ENCODE assay signal across 8 mouse cellular contexts in genomic region chr7:100918176-100918575, GRCm38 (mm10). TPM values are rescaled to one million over a fixed set of nuclear protein-coding genes. Genes with fewer than 3 reads are reported as not detected.
A peak's percentile ranks its signal among the peaks of the same experiment; 100 is the strongest.
DNase-seq lines count a peak whose midpoint lies in the region; ATAC-seq and TF ChIP-seq lines count a peak whose summit lies in the region.

No protein-coding gene starts in this region.

- H3K27ac ChIP-seq in hindbrain, embryonic 13.5 days: no peak overlapping the region
- no peak overlapping the region for H3K27ac ChIP-seq in hindbrain, embryonic 11.5 days (ENCODE audit: low read depth, low read length)
- peak overlapping the region; percentile 71 for H3K27ac ChIP-seq in heart, postnatal 0 days (ENCODE audit: low read depth)
- no peak overlapping the region for H3K27ac ChIP-seq in midbrain, embryonic 16.5 days (ENCODE audit: low read length)

- no peak for ATAC-seq in hindbrain, embryonic 13.5 days (ENCODE audit: low FRiP score)
- ATAC-seq in hindbrain, embryonic 11.5 days (ENCODE audit: low FRiP score): no peak
- peak; percentile 22; the same call in 1 of the 2 replicates for ATAC-seq in heart, postnatal 0 days (ENCODE audit: insufficient read depth, low read depth)
- no peak for ATAC-seq in activated CD4-positive, CD25-positive, alpha-beta regulatory T cell, adult 4 months
- ATAC-seq in midbrain, embryonic 16.5 days: no peak

- no peak overlapping the region for H3K4me3 ChIP-seq in hindbrain, embryonic 13.5 days
- no peak overlapping the region for H3K4me3 ChIP-seq in hindbrain, embryonic 11.5 days (ENCODE audit: low read depth, low read length)
- H3K4me3 ChIP-seq in heart, postnatal 0 days (ENCODE audit: low read depth, low read length): no peak overlapping the region
- no peak overlapping the region for H3K4me3 ChIP-seq in midbrain, embryonic 16.5 days (ENCODE audit: low read depth, low read length)

- H3K4me2 ChIP-seq in hindbrain, embryonic 13.5 days: no peak overlapping the region
- no peak overlapping the region for H3K4me2 ChIP-seq in hindbrain, embryonic 11.5 days (replicated peaks; ENCODE audit: low read depth, low read length)
- H3K4me2 ChIP-seq in heart, postnatal 0 days (ENCODE audit: low read depth, low read length): peak overlapping the region; percentile 26; the same call in 1 of the 2 replicates
- H3K4me2 ChIP-seq in midbrain, embryonic 16.5 days (ENCODE audit: low read length): no peak overlapping the region

- H3K9ac ChIP-seq in hindbrain, embryonic 13.5 days: 0 out of 2 replicates have a peak overlapping the region, but pooled peaks have one; percentile 6
- no peak overlapping the region for H3K9ac ChIP-seq in hindbrain, embryonic 11.5 days (ENCODE audit: low read depth, low read length)
- peak overlapping the region; percentile 34; the same call in 1 of the 2 replicates for H3K9ac ChIP-seq in heart, postnatal 0 days (replicated peaks; ENCODE audit: low read depth, low read length)
- H3K9ac ChIP-seq in midbrain, embryonic 16.5 days (ENCODE audit: low read depth, low read length): no peak overlapping the region

- TF ChIP-seq EP300 in heart, postnatal 0 days (IDR thresholded peaks at IDR 0.05; ENCODE audit: low read depth): no peak

- 61% methylated on average over 9 of the region's 9 CpGs for WGBS in hindbrain, embryonic 13.5 days
- 54% methylated on average over 9 of the region's 9 CpGs for WGBS in hindbrain, embryonic 11.5 days
- WGBS in heart, postnatal 0 days: 13% methylated on average over 9 of the region's 9 CpGs
- 56% methylated on average over 9 of the region's 9 CpGs for WGBS in midbrain, embryonic 16.5 days

- H3K36me3 ChIP-seq in hindbrain, embryonic 13.5 days: no peaks in the 10 kb centered on the region
- no peaks in the 10 kb centered on the region for H3K36me3 ChIP-seq in hindbrain, embryonic 11.5 days (ENCODE audit: control insufficient read depth, insufficient read depth, low read length)
- peaks cover 13% of the 10 kb centered on the region; the same call in 1 of the 2 replicates for H3K36me3 ChIP-seq in heart, postnatal 0 days (replicated peaks; ENCODE audit: control insufficient read depth, insufficient read depth, low read length)
- H3K36me3 ChIP-seq in midbrain, embryonic 16.5 days (ENCODE audit: control insufficient read depth, insufficient read depth, low read length): no peaks in the 10 kb centered on the region

- H3K9me3 ChIP-seq in hindbrain, embryonic 13.5 days: no peaks in the 10 kb centered on the region
- no peaks in the 10 kb centered on the region for H3K9me3 ChIP-seq in hindbrain, embryonic 11.5 days (ENCODE audit: control insufficient read depth, low read length)
- no peaks in the 10 kb centered on the region for H3K9me3 ChIP-seq in heart, postnatal 0 days (replicated peaks; ENCODE audit: control insufficient read depth, low read length)
- no peaks in the 10 kb centered on the region for H3K9me3 ChIP-seq in midbrain, embryonic 16.5 days (replicated peaks; ENCODE audit: control insufficient read depth, low read length, poor library complexity, severe bottlenecking)

- no peaks in the 10 kb centered on the region for H3K27me3 ChIP-seq in hindbrain, embryonic 13.5 days
- H3K27me3 ChIP-seq in hindbrain, embryonic 11.5 days (ENCODE audit: control insufficient read depth, insufficient read depth, low read length): no peaks in the 10 kb centered on the region
- H3K27me3 ChIP-seq in heart, postnatal 0 days (ENCODE audit: control insufficient read depth, insufficient read depth, low read length): no peaks in the 10 kb centered on the region
- H3K27me3 ChIP-seq in midbrain, embryonic 16.5 days (ENCODE audit: control insufficient read depth, insufficient read depth, low read depth, low read length): no peaks in the 10 kb centered on the region

- no peak for TF ChIP-seq CTCF in heart, postnatal 0 days (IDR thresholded peaks at IDR 0.05; ENCODE audit: low read depth)

- H3K4me1 ChIP-seq in hindbrain, embryonic 13.5 days (replicated peaks): peaks cover 47% of the 10 kb centered on the region
- peaks cover 8% of the 10 kb centered on the region for H3K4me1 ChIP-seq in hindbrain, embryonic 11.5 days (replicated peaks; ENCODE audit: control insufficient read depth, insufficient read depth, low read length)
- H3K4me1 ChIP-seq in heart, postnatal 0 days (ENCODE audit: control insufficient read depth, insufficient read depth): peaks cover 47% of the 10 kb centered on the region
- H3K4me1 ChIP-seq in midbrain, embryonic 16.5 days (ENCODE audit: control insufficient read depth, insufficient read depth, low read length): no peaks in the 10 kb centered on the region; the same call in 1 of the 2 replicates

- no peak for DNase-seq in hindbrain, embryonic 11.5 days (ENCODE audit: low spot score)
- DNase-seq in adrenal gland, postnatal 14 days: peak; percentile 82
- peak; percentile 45 for DNase-seq in heart, postnatal 0 days (ENCODE audit: low spot score)
- peak; percentile 70 to 77 for DNase-seq in lung, adult 18-20 months
- no peak for DNase-seq in left cerebral cortex, adult 18-20 months (ENCODE audit: low spot score in 2 of 2)

RNA-seq across cellular contexts. Expression of gene Arhgef17, which starts 13.7 kb away (rescaled TPM):
- 7.2 and 7.7 TPM in 2 replicates for polyA plus RNA-seq in hindbrain, embryonic 13.5 days (2015; fragmentation: Nextera tagmentation; extraction: Ambion mirVana)
- 6.3 and 8.3 TPM in 2 replicates for polyA plus RNA-seq in hindbrain, embryonic 11.5 days (2014; fragmentation: Nextera tagmentation; extraction: Ambion mirVana)
- total RNA-seq in adrenal gland, postnatal 14 days (2021): 43.9 and 47.2 TPM in 2 replicates
- total RNA-seq in heart, postnatal 0 days (2014; rRNA removed; ENCODE audit: low replicate concordance): 28.4 and 42.3 TPM in 2 replicates
- polyA plus RNA-seq in heart, postnatal 0 days (2015; fragmentation: Nextera tagmentation; extraction: Ambion mirVana): 2.6 and 2.8 TPM in 2 replicates
- 100 to 1,000 TPM; 136 to 141 TPM for total RNA-seq in left cerebral cortex, adult 18-20 months (2021)
- polyA plus RNA-seq in activated CD4-positive, CD25-positive, alpha-beta regulatory T cell, adult 4 months (2017; shearing (Covaris generic)): under 1 TPM in 1 of 2 experiments, not detected in 1; 0.42 TPM
- polyA plus RNA-seq in midbrain, embryonic 16.5 days (2015; fragmentation: Nextera tagmentation; extraction: Ambion mirVana): 13.8 and 17.6 TPM in 2 replicates

RNA-seq across cellular contexts. Expression of gene Relt, which starts 54.9 kb away (rescaled TPM):
- polyA plus RNA-seq in hindbrain, embryonic 13.5 days (2015; fragmentation: Nextera tagmentation; extraction: Ambion mirVana): 4.3 and 4.8 TPM in 2 replicates
- polyA plus RNA-seq in hindbrain, embryonic 11.5 days (2014; fragmentation: Nextera tagmentation; extraction: Ambion mirVana): 1.4 and 2.0 TPM in 2 replicates
- 3.1 and 5.8 TPM in 2 replicates for total RNA-seq in adrenal gland, postnatal 14 days (2021)
- total RNA-seq in heart, postnatal 0 days (2014; rRNA removed; ENCODE audit: low replicate concordance): 5.1 and 5.9 TPM in 2 replicates
- 1.8 and 2.3 TPM in 2 replicates for polyA plus RNA-seq in heart, postnatal 0 days (2015; fragmentation: Nextera tagmentation; extraction: Ambion mirVana)
- 10 to 100 TPM; 13.2 to 21.8 TPM for total RNA-seq in left cerebral cortex, adult 18-20 months (2021)
- 10 to 100 TPM; 14.5 to 16.3 TPM for polyA plus RNA-seq in activated CD4-positive, CD25-positive, alpha-beta regulatory T cell, adult 4 months (2017; shearing (Covaris generic))
- 5.0 and 5.4 TPM in 2 replicates for polyA plus RNA-seq in midbrain, embryonic 16.5 days (2015; fragmentation: Nextera tagmentation; extraction: Ambion mirVana)

RNA-seq across cellular contexts. Expression of gene P2ry6, which starts 56.3 kb away (rescaled TPM):
- polyA plus RNA-seq in hindbrain, embryonic 13.5 days (2015; fragmentation: Nextera tagmentation; extraction: Ambion mirVana): 2.7 and 3.5 TPM in 2 replicates
- 3.1 and 3.3 TPM in 2 replicates for polyA plus RNA-seq in hindbrain, embryonic 11.5 days (2014; fragmentation: Nextera tagmentation; extraction: Ambion mirVana)
- 2.4 and 4.8 TPM in 2 replicates for total RNA-seq in adrenal gland, postnatal 14 days (2021)
- 1.0 and 4.5 TPM in 2 replicates for total RNA-seq in heart, postnatal 0 days (2014; rRNA removed; ENCODE audit: low replicate concordance)
- 3.5 and 3.9 TPM in 2 replicates for polyA plus RNA-seq in heart, postnatal 0 days (2015; fragmentation: Nextera tagmentation; extraction: Ambion mirVana)
- total RNA-seq in left cerebral cortex, adult 18-20 months (2021): 1 to 10 TPM; 2.6 to 3.0 TPM
- under 1 TPM in 1 of 2 experiments, not detected in 1; 0.32 TPM for polyA plus RNA-seq in activated CD4-positive, CD25-positive, alpha-beta regulatory T cell, adult 4 months (2017; shearing (Covaris generic))
- 2.8 and 3.0 TPM in 2 replicates for polyA plus RNA-seq in midbrain, embryonic 16.5 days (2015; fragmentation: Nextera tagmentation; extraction: Ambion mirVana)

Comparison
In these comparisons a context has a peak if more than half of its experiments do, and no peak if none do; other contexts are left out.
1. H3K9ac ChIP-seq: peak in hindbrain, embryonic 13.5 days (single experiment) and heart, postnatal 0 days (single experiment); none in hindbrain, embryonic 11.5 days (single experiment) and midbrain, embryonic 16.5 days (single experiment).
2. DNase-seq: peak in adrenal gland, postnatal 14 days (single experiment), heart, postnatal 0 days (single experiment) and lung, adult 18-20 months (2 of 2); none in hindbrain, embryonic 11.5 days (single experiment) and left cerebral cortex, adult 18-20 months (0 of 2).